Mouse (Mus musculus): ENCODE results near the gene Dnah8.
"Not testable (repeated sequence)": the region's sequence is repeated elsewhere in the genome, so short reads cannot be mapped to it uniquely, and the experiment has no call there.

The Dnah8 gene

GRCm38 (mm10) chr17:30624132-30624531 lies at the start of gene Dnah8:
Gene Dnah8, plus strand, starts transcription at chr17:30624354.
- not testable (repeated sequence) for DNase-seq

GRCm38 (mm10) chr17:30574783-30575075 lies 49.4 kb upstream of the Dnah8 start:
- DNase-seq = no peak

- DNase-seq = no peak
Measured at GRCm38 (mm10) chr17:30575121-30575904, 48.8 kb upstream of the Dnah8 start.

- DNase-seq = peak; percentile 99
Measured at GRCm38 (mm10) chr17:30575941-30576773, 48.0 kb upstream of the Dnah8 start, which contains the start of gene Btbd9. Gene Btbd9, minus strand, starts transcription at chr17:30576488.

- no peak for DNase-seq
Measured at GRCm38 (mm10) chr17:30576946-30577345, 47.2 kb upstream of the Dnah8 start.

- no peak for DNase-seq
Measured at GRCm38 (mm10) chr17:30580781-30581180, 43.4 kb upstream of the Dnah8 start.

GRCm38 (mm10) chr17:30581201-30581600 lies 43.0 kb upstream of the Dnah8 start:
- DNase-seq = no peak

GRCm38 (mm10) chr17:30582313-30582712 lies 41.8 kb upstream of the Dnah8 start:
- no peak for DNase-seq

- no peak for DNase-seq
Measured at GRCm38 (mm10) chr17:30583258-30584001, 40.7 kb upstream of the Dnah8 start.

- DNase-seq = peak; percentile 73
Measured at GRCm38 (mm10) chr17:30590417-30591198, 33.5 kb upstream of the Dnah8 start.

GRCm38 (mm10) chr17:30594407-30594806 lies 29.7 kb upstream of the Dnah8 start:
- no peak for DNase-seq

GRCm38 (mm10) chr17:30594846-30595245 lies 29.3 kb upstream of the Dnah8 start:
- no peak for DNase-seq

GRCm38 (mm10) chr17:30597786-30598185 lies 26.4 kb upstream of the Dnah8 start:
- no peak for DNase-seq

GRCm38 (mm10) chr17:30598300-30598699 lies 25.9 kb upstream of the Dnah8 start:
- no peak for DNase-seq

GRCm38 (mm10) chr17:30602175-30602574 lies 22.0 kb upstream of the Dnah8 start:
- DNase-seq = no peak

- no peak for DNase-seq
Measured at GRCm38 (mm10) chr17:30604296-30604695, 19.9 kb upstream of the Dnah8 start.

- no peak for DNase-seq
Measured at GRCm38 (mm10) chr17:30605001-30605400, 19.2 kb upstream of the Dnah8 start.

GRCm38 (mm10) chr17:30606206-30606605 lies 17.9 kb upstream of the Dnah8 start:
- no peak for DNase-seq

GRCm38 (mm10) chr17:30606634-30607081 lies 17.5 kb upstream of the Dnah8 start:
- DNase-seq = no peak

GRCm38 (mm10) chr17:30607330-30607729 lies 16.8 kb upstream of the Dnah8 start:
- DNase-seq = no peak

- DNase-seq = no peak
Measured at GRCm38 (mm10) chr17:30607909-30608495, 16.2 kb upstream of the Dnah8 start.

Measured in kidney, adult 18-20 months (tissue).